Mouse (Mus musculus): ENCODE data around the gene Fbxo27. TPM values are rescaled to one million over a fixed set of nuclear protein-coding genes. Genes with fewer than 3 reads are reported as not detected.

Gene Fbxo27
- polyA plus RNA-seq (2012; fragmentation: generic; extraction: Trizol), result not detected

DNA sequence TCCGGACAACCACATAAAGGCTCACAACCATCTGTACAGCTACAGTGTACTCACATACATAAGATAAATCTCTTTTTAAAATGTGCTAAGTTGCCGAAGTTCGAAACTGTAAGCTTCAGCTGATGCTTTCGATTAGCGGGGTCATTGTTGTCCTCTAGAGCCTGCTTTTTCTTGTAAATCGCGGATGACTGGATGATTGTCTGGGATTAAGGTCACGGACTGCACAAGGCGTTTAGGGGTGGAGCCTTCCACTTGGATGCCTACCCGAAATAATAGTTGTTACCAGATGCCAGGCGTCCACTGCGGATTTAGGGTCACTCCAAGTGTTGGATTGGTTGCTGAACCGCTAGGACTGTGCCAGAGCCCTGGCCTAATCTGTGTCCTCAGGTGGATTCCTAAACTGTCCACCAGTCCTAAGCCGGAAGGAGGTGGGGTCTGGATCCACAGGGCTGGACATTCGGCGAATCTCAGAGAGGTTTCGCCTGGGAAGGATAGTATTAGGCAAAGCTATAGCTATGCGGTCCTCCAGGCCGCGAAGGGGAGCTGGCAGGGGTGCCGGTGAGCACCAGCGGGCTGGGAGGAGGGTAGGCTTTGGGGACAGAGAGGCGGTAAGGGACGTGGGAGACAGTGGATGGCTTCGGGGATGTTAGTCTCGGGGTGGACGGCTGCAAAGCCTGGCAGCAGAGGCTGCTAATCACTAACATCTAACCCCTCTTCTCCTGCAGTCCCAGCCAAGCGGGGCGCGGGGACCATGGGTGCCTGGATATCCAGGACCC lies at the start of gene Fbxo27:
Fbxo27 (plus strand) TSS at position 305 of the 776 bp plus-strand sequence.
- no peak within 1 kb of the TSS for H3ac ChIP-seq (ENCODE audit: control insufficient read depth, insufficient read length)
- H3K36me3 ChIP-seq (ENCODE audit: control insufficient read depth, insufficient read depth), result no peaks in the 10 kb centered on the region
- TF ChIP-seq REST (IDR thresholded peaks at IDR 0.05; ENCODE audit: insufficient read depth, insufficient read length), result no peak
- no peak for TF ChIP-seq USF1 (IDR thresholded peaks at IDR 0.05; ENCODE audit: low read depth)
- no peak for TF ChIP-seq TCF3 (IDR thresholded peaks at IDR 0.05; ENCODE audit: insufficient read length, low read depth)
- no peak for TF ChIP-seq SRF (IDR thresholded peaks at IDR 0.05; ENCODE audit: control insufficient read depth, insufficient read length, low read depth)
- no peak for TF ChIP-seq POLR2AphosphoS2 (IDR thresholded peaks at IDR 0.05; ENCODE audit: insufficient read length, low read depth)
- no peak for TF ChIP-seq MAX (IDR thresholded peaks at IDR 0.05; ENCODE audit: low read depth)
- TF ChIP-seq POLR2A (IDR thresholded peaks at IDR 0.05; ENCODE audit: insufficient read length, low read depth), result no peak
- TF ChIP-seq MYOG (IDR thresholded peaks at IDR 0.05; ENCODE audit: control insufficient read depth in 1 of 3, insufficient read depth in 1 of 3, insufficient read length in 2 of 3, low read depth in 2 of 3), result no peak
- TF ChIP-seq CEBPB (IDR thresholded peaks at IDR 0.05; ENCODE audit: insufficient read depth, poor library complexity, severe bottlenecking), result no peak
- TF ChIP-seq MYOD1 (IDR thresholded peaks at IDR 0.05; ENCODE audit: control insufficient read depth in 1 of 3, insufficient read length in 2 of 3, low read depth in 2 of 3), result no peak
- TF ChIP-seq E2F4 (IDR thresholded peaks at IDR 0.05; ENCODE audit: insufficient read depth), result no peak
- no peak for TF ChIP-seq TCF12 (IDR thresholded peaks at IDR 0.05; ENCODE audit: insufficient read depth, poor library complexity, severe bottlenecking)
- no peak within 1 kb of the TSS for H3K4me3 ChIP-seq
- peaks cover 6% of the 10 kb centered on the region for H3K27me3 ChIP-seq (ENCODE audit: control insufficient read depth, insufficient read depth, insufficient read length)
- H3K4me2 ChIP-seq (ENCODE audit: low read depth), result no peak within 1 kb of the TSS
- no peaks in the 10 kb centered on the region for H3K79me2 ChIP-seq (ENCODE audit: control insufficient read depth, insufficient read depth)

GRCm38 (mm10) chr7:28645366-28645765 lies 47.3 kb upstream of the Fbxo27 start:
- Histone ChIP-seq H3ac (ENCODE audit: control insufficient read depth, insufficient read length) (no peak overlapping the region), H3K4me2 (ENCODE audit: low read depth) (no peak overlapping the region), H3K27me3 (ENCODE audit: control insufficient read depth, insufficient read depth, insufficient read length) (peaks cover 30% of the 10 kb centered on the region), H3K79me2 (ENCODE audit: control insufficient read depth, insufficient read depth) (no peaks in the 10 kb centered on the region), H3K36me3 (ENCODE audit: control insufficient read depth, insufficient read depth) (no peaks in the 10 kb centered on the region), H3K4me3 (no peak overlapping the region)
- TF ChIP-seq TCF3 (IDR thresholded peaks at IDR 0.05; ENCODE audit: insufficient read length, low read depth) (no peak), USF1 (IDR thresholded peaks at IDR 0.05; ENCODE audit: low read depth) (no peak), MYOD1 (IDR thresholded peaks at IDR 0.05; ENCODE audit: control insufficient read depth in 1 of 3, insufficient read length in 2 of 3, low read depth in 2 of 3) (no peak), E2F4 (IDR thresholded peaks at IDR 0.05; ENCODE audit: insufficient read depth) (no peak), MYOG (IDR thresholded peaks at IDR 0.05; ENCODE audit: control insufficient read depth in 1 of 3, insufficient read depth in 1 of 3, insufficient read length in 2 of 3, low read depth in 2 of 3) (no peak), TCF12 (IDR thresholded peaks at IDR 0.05; ENCODE audit: insufficient read depth, poor library complexity, severe bottlenecking) (no peak), REST (IDR thresholded peaks at IDR 0.05; ENCODE audit: insufficient read depth, insufficient read length) (no peak), CEBPB (IDR thresholded peaks at IDR 0.05; ENCODE audit: insufficient read depth, poor library complexity, severe bottlenecking) (no peak), POLR2A (IDR thresholded peaks at IDR 0.05; ENCODE audit: insufficient read length, low read depth) (no peak), POLR2AphosphoS2 (IDR thresholded peaks at IDR 0.05; ENCODE audit: insufficient read length, low read depth) (no peak), SRF (IDR thresholded peaks at IDR 0.05; ENCODE audit: control insufficient read depth, insufficient read length, low read depth) (no peak), MAX (IDR thresholded peaks at IDR 0.05; ENCODE audit: low read depth) (no peak)

- no peak overlapping the region for H3K4me3 ChIP-seq
- no peak overlapping the region for H3ac ChIP-seq (ENCODE audit: control insufficient read depth, insufficient read length)
- no peaks in the 10 kb centered on the region for H3K36me3 ChIP-seq (ENCODE audit: control insufficient read depth, insufficient read depth)
- TF ChIP-seq MYOG (IDR thresholded peaks at IDR 0.05; ENCODE audit: control insufficient read depth in 1 of 3, insufficient read depth in 1 of 3, insufficient read length in 2 of 3, low read depth in 2 of 3), result no peak
- no peak for TF ChIP-seq MAX (IDR thresholded peaks at IDR 0.05; ENCODE audit: low read depth)
- TF ChIP-seq POLR2A (IDR thresholded peaks at IDR 0.05; ENCODE audit: insufficient read length, low read depth), result no peak
- TF ChIP-seq USF1 (IDR thresholded peaks at IDR 0.05; ENCODE audit: low read depth), result no peak
- no peak for TF ChIP-seq REST (IDR thresholded peaks at IDR 0.05; ENCODE audit: insufficient read depth, insufficient read length)
- no peak for TF ChIP-seq E2F4 (IDR thresholded peaks at IDR 0.05; ENCODE audit: insufficient read depth)
- TF ChIP-seq MYOD1 (IDR thresholded peaks at IDR 0.05; ENCODE audit: control insufficient read depth in 1 of 3, insufficient read length in 2 of 3, low read depth in 2 of 3), result no peak
- TF ChIP-seq TCF12 (IDR thresholded peaks at IDR 0.05; ENCODE audit: insufficient read depth, poor library complexity, severe bottlenecking), result no peak
- no peak for TF ChIP-seq POLR2AphosphoS2 (IDR thresholded peaks at IDR 0.05; ENCODE audit: insufficient read length, low read depth)
- TF ChIP-seq SRF (IDR thresholded peaks at IDR 0.05; ENCODE audit: control insufficient read depth, insufficient read length, low read depth), result no peak
- TF ChIP-seq CEBPB (IDR thresholded peaks at IDR 0.05; ENCODE audit: insufficient read depth, poor library complexity, severe bottlenecking), result no peak
- no peak for TF ChIP-seq TCF3 (IDR thresholded peaks at IDR 0.05; ENCODE audit: insufficient read length, low read depth)
- peaks cover 25% of the 10 kb centered on the region for H3K27me3 ChIP-seq (ENCODE audit: control insufficient read depth, insufficient read depth, insufficient read length)
- no peak overlapping the region for H3K4me2 ChIP-seq (ENCODE audit: low read depth)
- no peaks in the 10 kb centered on the region for H3K79me2 ChIP-seq (ENCODE audit: control insufficient read depth, insufficient read depth)
Observed at GRCm38 (mm10) chr7:28645947-28646475, 46.6 kb upstream of the Fbxo27 start.

- H3K4me3 ChIP-seq, result no peak overlapping the region
Observed at GRCm38 (mm10) chr7:28647016-28647415, 45.6 kb upstream of the Fbxo27 start.

More at GRCm38 (mm10) chr7:28647016-28647415, 45.6 kb upstream of the Fbxo27 start:
- Histone ChIP-seq H3K4me2 (ENCODE audit: low read depth) (no peak overlapping the region), H3K79me2 (ENCODE audit: control insufficient read depth, insufficient read depth) (no peaks in the 10 kb centered on the region), H3K36me3 (ENCODE audit: control insufficient read depth, insufficient read depth) (no peaks in the 10 kb centered on the region), H3K27me3 (ENCODE audit: control insufficient read depth, insufficient read depth, insufficient read length) (peaks cover 17% of the 10 kb centered on the region), H3ac (ENCODE audit: control insufficient read depth, insufficient read length) (no peak overlapping the region)
- TF ChIP-seq USF1 (IDR thresholded peaks at IDR 0.05; ENCODE audit: low read depth) (no peak), POLR2A (IDR thresholded peaks at IDR 0.05; ENCODE audit: insufficient read length, low read depth) (no peak), MAX (IDR thresholded peaks at IDR 0.05; ENCODE audit: low read depth) (no peak), MYOD1 (IDR thresholded peaks at IDR 0.05; ENCODE audit: control insufficient read depth in 1 of 3, insufficient read length in 2 of 3, low read depth in 2 of 3) (no peak), REST (IDR thresholded peaks at IDR 0.05; ENCODE audit: insufficient read depth, insufficient read length) (no peak), MYOG (IDR thresholded peaks at IDR 0.05; ENCODE audit: control insufficient read depth in 1 of 3, insufficient read depth in 1 of 3, insufficient read length in 2 of 3, low read depth in 2 of 3) (no peak), E2F4 (IDR thresholded peaks at IDR 0.05; ENCODE audit: insufficient read depth) (no peak), SRF (IDR thresholded peaks at IDR 0.05; ENCODE audit: control insufficient read depth, insufficient read length, low read depth) (no peak), POLR2AphosphoS2 (IDR thresholded peaks at IDR 0.05; ENCODE audit: insufficient read length, low read depth) (no peak)
